Mouse (Mus musculus) hindbrain, embryonic 11.5 days (tissue): ENCODE measurements at regions not wholly inside any gene's neighbourhood (a gene's known extent, or its start where the extent isn't known, plus 50 kb on each side); places are given as distances from the start of the nearest gene placed in this dataset.

Experiments used
- ATAC-seq: fragments of 200-750 bp; cut with Nextera tagmentation; 2 replicates; pipeline ENCODE4 v1.8.0; 2017; ENCODE audit warnings: mild to moderate bottlenecking, moderate TSS enrichment, moderate library complexity; ENCODE audit not compliant: low FRiP score
- DNase-seq: peaks from one replicate; pipeline ENCODE4 v3.0.0-alpha.2; 2015; ENCODE audit warnings: low spot score
- H3K27ac ChIP-seq: fragments of 300-500 bp; sonication (generic); 2 replicates; pipeline ENCODE4 v1.5.1; 2014; ENCODE audit warnings: mild to moderate bottlenecking, low read depth, low read length
- H3K27me3 ChIP-seq: fragments of 300-500 bp; sonication (generic); 2 replicates; pipeline ENCODE4 v1.6.1; 2014; ENCODE audit warnings: mild to moderate bottlenecking, low read length, moderate library complexity, mixed read lengths; ENCODE audit not compliant: control insufficient read depth, insufficient read depth
- H3K36me3 ChIP-seq: fragments of 300-500 bp; sonication (generic); 2 replicates; pipeline ENCODE4 v1.6.1; 2014; ENCODE audit warnings: mild to moderate bottlenecking, low read length, moderate library complexity, mixed read lengths; ENCODE audit not compliant: control insufficient read depth, insufficient read depth
- H3K4me1 ChIP-seq: fragments of 300-500 bp; sonication (generic); replicated peaks from 2 replicates; pipeline ENCODE4 v1.6.1; 2014; ENCODE audit warnings: low read length, mixed read lengths; ENCODE audit not compliant: control insufficient read depth, insufficient read depth
- H3K4me2 ChIP-seq: fragments of 300-500 bp; sonication (generic); replicated peaks from 2 replicates; pipeline ENCODE4 v1.6.1; 2014; ENCODE audit warnings: mild to moderate bottlenecking, low read depth, low read length
- H3K4me3 ChIP-seq: fragments of 300-500 bp; sonication (generic); 2 replicates; pipeline ENCODE4 v1.5.1; 2014; ENCODE audit warnings: low read depth, low read length
- H3K9ac ChIP-seq: fragments of 300-500 bp; sonication (generic); 2 replicates; pipeline ENCODE4 v1.6.1; 2014; ENCODE audit warnings: low read depth, low read length
- H3K9me3 ChIP-seq: fragments of 300-500 bp; sonication (generic); 2 replicates; pipeline ENCODE4 v1.6.1; 2016; ENCODE audit warnings: low read length; ENCODE audit not compliant: control insufficient read depth
- WGBS: fragments of 180-500 bp; shearing (Covaris S2); extraction: QIAGEN DNeasy Blood & Tissue Kit; methylation state at CpG from one replicate; pipeline ENCODE4 v1.1.7; 2014; 5-methylcytosine and 5-hydroxymethylcytosine counted together

GRCm38 (mm10) chr6:88998927-88999722 lies 97.1 kb downstream of the Tpra1 start:
- no peak overlapping the region for H3K4me3 ChIP-seq
- H3K4me1 ChIP-seq: no peaks in the 10 kb centered on the region
- H3K27ac ChIP-seq: no peak overlapping the region
- no peaks in the 10 kb centered on the region for H3K27me3 ChIP-seq
- H3K9ac ChIP-seq: no peak overlapping the region
- no peak for DNase-seq
- H3K36me3 ChIP-seq: no peaks in the 10 kb centered on the region
- no peak for ATAC-seq
- no peaks in the 10 kb centered on the region for H3K9me3 ChIP-seq
- 82% methylated on average over 3 of the region's 3 CpGs for WGBS
- no peak overlapping the region for H3K4me2 ChIP-seq

DNA sequence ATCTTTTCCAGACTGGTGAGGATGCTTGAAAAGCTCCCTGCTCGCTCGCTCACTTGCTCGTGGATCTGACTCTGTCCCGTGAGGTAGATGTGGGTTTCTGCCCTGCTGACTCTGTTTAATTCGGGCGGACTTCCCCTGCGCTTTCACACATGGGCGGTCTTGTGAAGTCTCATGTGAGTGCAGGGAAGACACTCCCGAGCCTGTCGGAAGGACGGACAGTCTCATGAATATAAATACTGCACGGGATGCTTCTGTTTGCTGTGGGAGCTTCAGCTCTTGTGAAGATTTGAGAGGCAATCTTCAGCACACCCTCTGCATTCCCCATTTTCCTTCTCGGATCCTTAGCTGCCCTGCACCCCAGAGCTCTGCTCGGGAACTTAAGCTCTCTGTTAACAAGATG lies 98.3 kb downstream of the Tpra1 start:
- ATAC-seq: no peak
- Histone ChIP-seq H3K9ac (peak overlapping the region; percentile 20; the same call in 1 of the 2 replicates), H3K27ac (no peak overlapping the region)

DNA sequence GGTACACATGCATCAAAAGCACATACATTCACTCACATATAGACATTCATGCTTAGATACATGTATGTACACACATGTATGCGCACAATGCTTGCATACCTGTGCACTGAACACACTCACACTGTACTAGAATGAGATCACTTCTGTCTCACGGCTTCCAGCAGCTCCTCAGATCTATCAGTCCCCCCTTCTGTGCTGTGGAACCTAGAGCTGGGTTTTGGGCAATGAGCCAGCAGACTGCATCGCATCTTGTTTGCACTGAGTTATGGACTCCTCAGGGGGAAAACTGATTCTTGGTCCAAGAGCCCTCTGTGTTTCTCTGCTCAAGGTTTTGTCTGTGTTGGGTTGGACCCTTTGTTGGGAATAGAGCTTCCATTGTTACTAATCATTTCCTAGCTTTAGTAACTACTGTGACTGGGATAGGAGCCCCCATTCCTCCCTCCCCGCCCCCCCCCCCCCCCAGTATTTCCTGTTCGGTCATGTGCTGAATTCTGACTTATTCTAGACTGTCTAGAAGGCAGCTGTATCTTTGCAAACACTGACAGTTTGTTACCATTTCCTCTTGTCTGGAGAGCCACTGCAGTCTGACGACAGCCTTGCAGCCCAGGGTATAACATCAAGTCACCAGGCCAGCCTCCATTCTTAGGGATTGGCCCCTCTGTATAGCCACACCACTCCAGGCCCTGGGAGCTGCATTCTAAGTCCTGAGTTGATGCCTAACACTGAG lies 101.3 kb downstream of the Tpra1 start:
- H3K27me3 ChIP-seq: no peaks in the 10 kb centered on the region
- H3K4me1 ChIP-seq: peaks cover 10% of the 10 kb centered on the region
- no peak overlapping the region for H3K4me2 ChIP-seq
- H3K9me3 ChIP-seq: no peaks in the 10 kb centered on the region
- WGBS: 70% methylated on average over 4 of the region's 6 CpGs
- no peak overlapping the region for H3K4me3 ChIP-seq
- DNase-seq: no peak
- H3K9ac ChIP-seq: no peak overlapping the region
- no peak overlapping the region for H3K27ac ChIP-seq
- no peaks in the 10 kb centered on the region for H3K36me3 ChIP-seq
- ATAC-seq: no peak

More for the DNA sequence above, 98.3 kb downstream of the Tpra1 start:
- Histone ChIP-seq H3K27me3 (no peaks in the 10 kb centered on the region), H3K36me3 (no peaks in the 10 kb centered on the region), H3K4me2 (no peak overlapping the region), H3K9me3 (no peaks in the 10 kb centered on the region), H3K4me3 (no peak overlapping the region), H3K4me1 (no peaks in the 10 kb centered on the region)
- 16% methylated on average over 14 of the region's 14 CpGs for WGBS
- no peak for DNase-seq

- H3K9ac ChIP-seq: no peak overlapping the region
- no peaks in the 10 kb centered on the region for H3K27me3 ChIP-seq
- no peak overlapping the region for H3K4me2 ChIP-seq
- peaks cover 15% of the 10 kb centered on the region for H3K4me1 ChIP-seq
- no peak overlapping the region for H3K4me3 ChIP-seq
- no peak for ATAC-seq
- 44% methylated on average over 4 of the region's 4 CpGs for WGBS
- no peak for DNase-seq
- no peak overlapping the region for H3K27ac ChIP-seq
- no peaks in the 10 kb centered on the region for H3K9me3 ChIP-seq
- no peaks in the 10 kb centered on the region for H3K36me3 ChIP-seq
Measured at GRCm38 (mm10) chr6:89005094-89005493, 103.0 kb downstream of the Tpra1 start.

GRCm38 (mm10) chr6:89006997-89007396 lies 104.9 kb downstream of the Tpra1 start:
- peak overlapping the region; percentile 96 for H3K27ac ChIP-seq
- no peaks in the 10 kb centered on the region for H3K27me3 ChIP-seq
- no peak overlapping the region for H3K4me2 ChIP-seq
- DNase-seq (peak; percentile 66), ATAC-seq (peak; percentile 35; the same call in 1 of the 2 replicates)
- H3K4me3 ChIP-seq: no peak overlapping the region
- peaks cover 18% of the 10 kb centered on the region for H3K4me1 ChIP-seq
- no peaks in the 10 kb centered on the region for H3K36me3 ChIP-seq
- 0 out of 2 replicates have a peak overlapping the region, but pooled peaks have one; percentile 16 for H3K9ac ChIP-seq
- WGBS: 28% methylated on average over 17 of the region's 17 CpGs
- no peaks in the 10 kb centered on the region for H3K9me3 ChIP-seq

DNA sequence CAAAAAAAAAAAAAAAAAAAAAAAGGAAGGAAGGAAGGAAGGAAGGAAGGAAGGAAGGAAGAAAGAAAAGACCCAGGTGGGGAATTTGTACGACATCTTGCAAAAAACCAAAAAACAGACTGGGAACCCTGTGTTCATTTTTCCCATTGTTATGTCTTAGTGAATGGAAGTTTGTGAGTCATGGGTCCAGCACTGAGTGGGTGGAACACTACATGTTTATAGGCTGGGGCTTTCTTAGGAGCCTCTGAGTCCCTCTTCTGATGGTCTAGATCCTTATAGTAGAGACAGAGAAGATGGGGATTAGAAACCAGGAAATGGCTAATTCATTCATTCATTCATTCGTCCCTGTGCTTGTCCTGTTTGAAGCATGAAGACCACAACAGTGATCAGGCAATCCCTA lies 105.5 kb downstream of the Tpra1 start:
- Histone ChIP-seq H3K4me3 (no peak overlapping the region), H3K4me2 (no peak overlapping the region), H3K27ac (peak overlapping the region; percentile 96), H3K4me1 (peaks cover 19% of the 10 kb centered on the region), H3K36me3 (no peaks in the 10 kb centered on the region), H3K27me3 (no peaks in the 10 kb centered on the region), H3K9me3 (no peaks in the 10 kb centered on the region), H3K9ac (no peak overlapping the region)
- DNase-seq (no peak), ATAC-seq (no peak)
- WGBS: 78% methylated on average over 2 of the region's 2 CpGs

DNA sequence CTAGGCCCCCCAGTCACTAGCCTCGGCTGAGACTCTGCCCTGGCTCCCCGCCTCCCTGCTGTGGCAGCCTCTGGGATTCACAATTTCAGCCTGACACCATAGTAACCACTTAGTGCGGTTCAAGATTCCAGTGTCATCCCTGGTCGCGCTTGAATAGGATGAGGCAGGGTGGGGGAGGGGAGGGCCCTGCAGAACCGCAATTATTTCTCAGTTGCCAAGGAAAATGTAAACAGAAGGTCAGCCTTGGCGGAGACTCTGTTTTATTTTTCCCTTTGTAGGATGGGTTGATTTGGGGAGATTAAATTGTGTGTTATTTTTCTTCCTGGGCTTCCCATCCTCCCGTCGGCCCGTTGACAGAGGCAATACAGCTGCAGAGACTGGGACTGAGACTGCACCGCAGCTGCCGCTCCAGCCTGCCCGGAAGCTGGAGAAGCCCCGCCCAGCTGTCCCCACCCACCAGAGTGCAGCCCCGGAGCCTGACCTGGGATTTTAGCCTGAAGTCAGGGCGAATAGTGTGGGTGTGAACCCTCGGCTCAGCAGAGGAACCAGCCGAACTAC lies 106.6 kb downstream of the Tpra1 start:
- ATAC-seq (peak; percentile 80), DNase-seq (peak; percentile 81)
- WGBS: under 1% methylated on average over 18 of the region's 18 CpGs
- H3K9ac ChIP-seq: no peak overlapping the region
- peak overlapping the region; percentile 22 for H3K4me2 ChIP-seq
- H3K27me3 ChIP-seq: no peaks in the 10 kb centered on the region
- no peaks in the 10 kb centered on the region for H3K9me3 ChIP-seq
- peak overlapping the region; percentile 96 for H3K27ac ChIP-seq
- no peaks in the 10 kb centered on the region for H3K36me3 ChIP-seq
- peaks cover 25% of the 10 kb centered on the region for H3K4me1 ChIP-seq
- H3K4me3 ChIP-seq: no peak overlapping the region

DNA sequence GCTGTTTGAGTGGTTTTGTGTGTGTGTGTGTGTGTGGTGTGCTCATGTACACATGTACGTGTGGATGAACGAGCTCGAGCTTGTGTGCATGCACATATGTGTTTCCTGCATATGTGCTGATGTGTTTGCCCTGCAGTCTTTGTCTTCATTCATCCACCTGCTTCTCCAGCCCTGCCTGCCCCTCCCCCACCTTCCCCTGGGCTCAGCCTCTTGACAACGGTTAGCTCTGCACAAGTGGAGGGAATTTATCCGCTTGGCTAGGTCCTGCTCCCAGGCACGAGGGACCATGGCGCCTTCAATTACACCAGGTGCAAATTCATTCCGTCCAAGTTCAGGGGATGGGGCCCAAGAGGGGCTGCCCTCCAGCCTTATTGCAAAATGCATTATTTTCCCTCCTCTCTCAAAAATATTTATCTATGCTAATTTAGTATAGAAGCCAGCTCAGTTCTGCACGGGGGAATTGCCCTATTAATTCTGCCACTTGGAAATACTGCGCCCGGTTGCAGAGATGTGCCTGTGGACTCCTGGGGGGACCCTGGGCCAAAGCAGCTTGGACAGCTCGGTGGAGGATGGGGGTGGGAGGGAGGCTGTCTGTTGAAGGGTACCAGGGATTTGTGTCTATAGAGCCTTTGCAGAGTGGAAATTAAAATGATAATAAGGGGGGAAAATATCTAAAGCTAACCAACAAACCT lies 111.1 kb downstream of the Tpra1 start:
- Histone ChIP-seq H3K27ac (peak overlapping the region; percentile 91), H3K9me3 (no peaks in the 10 kb centered on the region), H3K4me2 (no peak overlapping the region), H3K36me3 (no peaks in the 10 kb centered on the region), H3K9ac (0 out of 2 replicates have a peak overlapping the region, but pooled peaks have one; percentile 4), H3K4me3 (no peak overlapping the region), H3K27me3 (no peaks in the 10 kb centered on the region), H3K4me1 (peaks cover 19% of the 10 kb centered on the region)
- peak; percentile 81 for ATAC-seq
- WGBS: 23% methylated on average over 12 of the region's 12 CpGs
- DNase-seq: peak; percentile 84
